Mouse (Mus musculus): ENCODE results near the gene Hebp2. TPM values are rescaled to one million over a fixed set of nuclear protein-coding genes. Genes with fewer than 3 reads are reported as not detected.
A peak's percentile ranks its signal among the peaks of the same experiment; 100 is the strongest.
"Not testable (repeated sequence)": the region's sequence is repeated elsewhere in the genome, so short reads cannot be mapped to it uniquely, and the experiment has no call there.

Hebp2 gene
- polyA plus RNA-seq (2015; fragmentation: Nextera tagmentation; extraction: Ambion mirVana) = 21.4 and 24.9 TPM in 2 replicates

GRCm38 (mm10) chr10:18545813-18546235, at the start of gene Hebp2:
Gene Hebp2, minus strand, starts transcription at chr10:18546076.
- peaks cover 7% of the 10 kb centered on the region for H3K4me1 ChIP-seq
- H3K36me3 ChIP-seq = no peaks in the 10 kb centered on the region
- peak within 1 kb of the TSS; percentile 80 for H3K9ac ChIP-seq
- peak within 1 kb of the TSS; percentile 64 for H3K4me3 ChIP-seq
- peak within 1 kb of the TSS; percentile 68 for H3K27ac ChIP-seq
- H3K27me3 ChIP-seq = no peaks in the 10 kb centered on the region
- peak; percentile 73 for ATAC-seq (ENCODE audit: insufficient number of reproducible peaks, insufficient read depth, low FRiP score, low TSS enrichment, low read depth)
- under 1% methylated on average over 22 of the region's 22 CpGs for WGBS
- H3K4me2 ChIP-seq = peak within 1 kb of the TSS; percentile 85
- H3K9me3 ChIP-seq = no peaks in the 10 kb centered on the region

DNA sequence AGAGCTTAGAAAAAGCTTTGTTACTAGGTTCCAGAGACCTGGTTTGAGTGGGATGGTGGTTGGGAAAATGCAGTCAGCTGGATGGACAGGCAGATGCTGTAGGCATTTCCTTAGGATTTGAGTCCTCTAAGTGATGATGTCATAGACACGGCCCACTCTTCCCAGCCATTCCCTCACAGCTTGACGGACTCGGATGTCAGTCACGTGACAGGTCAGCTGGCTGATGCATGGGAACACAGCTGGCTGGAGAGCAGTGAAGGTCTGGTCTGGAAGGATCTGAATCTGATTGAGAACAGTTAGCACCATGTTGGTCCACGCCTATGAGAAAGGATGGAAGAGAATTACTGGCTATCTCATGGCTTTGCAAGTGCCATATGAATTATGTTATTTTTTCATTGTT, 43.6 kb upstream of the Hebp2 start:
- 85% methylated on average over 5 of the region's 5 CpGs for WGBS
- no peaks in the 10 kb centered on the region for H3K4me1 ChIP-seq
- no peak overlapping the region for H3K4me3 ChIP-seq
- no peaks in the 10 kb centered on the region for H3K27me3 ChIP-seq
- H3K27ac ChIP-seq = no peak overlapping the region
- no peak overlapping the region for H3K4me2 ChIP-seq
- no peak for ATAC-seq (ENCODE audit: insufficient number of reproducible peaks, insufficient read depth, low FRiP score, low TSS enrichment, low read depth)
- no peaks in the 10 kb centered on the region for H3K36me3 ChIP-seq
- no peaks in the 10 kb centered on the region for H3K9me3 ChIP-seq
- no peak overlapping the region for H3K9ac ChIP-seq

GRCm38 (mm10) chr10:18584188-18584587, 38.3 kb upstream of the Hebp2 start:
- H3K27me3 ChIP-seq = no peaks in the 10 kb centered on the region
- WGBS = 14% methylated on average over 7 of the region's 7 CpGs
- no peak overlapping the region for H3K4me3 ChIP-seq
- H3K9me3 ChIP-seq = no peaks in the 10 kb centered on the region
- no peaks in the 10 kb centered on the region for H3K36me3 ChIP-seq
- no peak overlapping the region for H3K9ac ChIP-seq
- no peak overlapping the region for H3K4me2 ChIP-seq
- no peak overlapping the region for H3K27ac ChIP-seq
- no peaks in the 10 kb centered on the region for H3K4me1 ChIP-seq
- ATAC-seq (ENCODE audit: insufficient number of reproducible peaks, insufficient read depth, low FRiP score, low TSS enrichment, low read depth) = no peak

DNA sequence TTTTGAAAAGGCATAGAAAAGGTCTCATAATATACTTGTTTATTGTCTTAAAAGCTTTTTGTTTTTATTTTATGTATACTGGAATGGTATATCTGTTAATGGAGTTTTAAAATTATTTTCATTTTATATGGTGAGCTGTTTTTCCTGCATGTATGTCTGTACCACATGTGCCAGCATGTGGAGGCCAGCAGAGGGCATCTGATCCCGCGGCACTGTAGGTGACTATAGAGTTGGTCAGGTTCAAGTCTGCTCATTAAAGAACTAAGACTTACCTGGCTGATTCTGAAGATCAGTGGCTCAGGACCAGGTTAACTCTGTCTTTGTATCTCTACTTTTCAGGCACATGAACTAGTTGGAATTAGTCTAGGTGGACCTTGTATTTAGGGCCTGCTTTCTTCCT, 26.7 kb upstream of the Hebp2 start:
- ATAC-seq (ENCODE audit: insufficient number of reproducible peaks, insufficient read depth, low FRiP score, low TSS enrichment, low read depth) = no peak
- no peak overlapping the region for H3K4me2 ChIP-seq
- H3K36me3 ChIP-seq = no peaks in the 10 kb centered on the region
- no peak overlapping the region for H3K27ac ChIP-seq
- no peaks in the 10 kb centered on the region for H3K9me3 ChIP-seq
- H3K27me3 ChIP-seq = no peaks in the 10 kb centered on the region
- H3K9ac ChIP-seq = no peak overlapping the region
- 46% methylated on average over 2 of the region's 2 CpGs for whole genome bisulfite sequencing
- H3K4me1 ChIP-seq = no peaks in the 10 kb centered on the region
- no peak overlapping the region for H3K4me3 ChIP-seq

DNA sequence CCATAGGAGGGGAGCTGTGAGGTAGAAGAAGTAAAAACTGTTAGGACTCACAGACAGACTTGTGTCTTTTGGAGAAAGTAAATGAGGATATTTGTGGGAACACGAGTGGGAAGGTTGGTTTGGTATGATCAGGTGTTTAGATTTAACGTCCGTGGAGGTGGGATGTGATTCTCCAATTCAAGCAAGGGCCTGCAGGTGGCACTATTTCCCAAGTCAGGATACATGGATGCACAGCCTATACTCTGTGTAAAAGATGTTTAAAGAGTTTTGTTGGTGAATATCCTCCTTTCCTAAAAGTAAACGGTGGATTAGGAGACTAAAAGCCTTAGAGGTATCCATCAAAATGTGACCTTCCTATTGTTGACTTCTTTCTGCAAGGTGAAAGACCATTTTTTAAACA, 17.1 kb upstream of the Hebp2 start:
- no peaks in the 10 kb centered on the region for H3K9me3 ChIP-seq
- H3K4me3 ChIP-seq = no peak overlapping the region
- ATAC-seq (ENCODE audit: insufficient number of reproducible peaks, insufficient read depth, low FRiP score, low TSS enrichment, low read depth) = no peak
- H3K27ac ChIP-seq = no peak overlapping the region
- WGBS = 5% methylated on average over 4 of the region's 4 CpGs
- no peaks in the 10 kb centered on the region for H3K4me1 ChIP-seq
- H3K9ac ChIP-seq = no peak overlapping the region
- no peaks in the 10 kb centered on the region for H3K36me3 ChIP-seq
- no peak overlapping the region for H3K4me2 ChIP-seq
- H3K27me3 ChIP-seq = peaks cover 5% of the 10 kb centered on the region; the same call in 1 of the 2 replicates

- peaks cover 5% of the 10 kb centered on the region; the same call in 1 of the 2 replicates for H3K27me3 ChIP-seq
- H3K4me1 ChIP-seq = no peaks in the 10 kb centered on the region
- H3K9ac ChIP-seq = no peak overlapping the region
- H3K4me2 ChIP-seq = no peak overlapping the region
- H3K36me3 ChIP-seq = no peaks in the 10 kb centered on the region
- no peak overlapping the region for H3K4me3 ChIP-seq
- H3K9me3 ChIP-seq = no peaks in the 10 kb centered on the region
- no peak for ATAC-seq (ENCODE audit: insufficient number of reproducible peaks, insufficient read depth, low FRiP score, low TSS enrichment, low read depth)
- WGBS = 50% methylated on average over 5 of the region's 5 CpGs
- H3K27ac ChIP-seq = no peak overlapping the region
These were observed 15.6 kb upstream of the Hebp2 start for GRCm38 (mm10) chr10:18561445-18561844.

- H3K27ac ChIP-seq; H3K4me1 ChIP-seq; H3K4me3 ChIP-seq; H3K4me2 ChIP-seq; H3K36me3 ChIP-seq; H3K9me3 ChIP-seq; H3K9ac ChIP-seq; H3K27me3 ChIP-seq; ATAC-seq (ENCODE audit: insufficient number of reproducible peaks, insufficient read depth, low FRiP score, low TSS enrichment, low read depth): not testable (repeated sequence)
- WGBS = 84% methylated on average over 9 of the region's 9 CpGs
These were observed 13.2 kb upstream of the Hebp2 start for GRCm38 (mm10) chr10:18559076-18559475.

DNA sequence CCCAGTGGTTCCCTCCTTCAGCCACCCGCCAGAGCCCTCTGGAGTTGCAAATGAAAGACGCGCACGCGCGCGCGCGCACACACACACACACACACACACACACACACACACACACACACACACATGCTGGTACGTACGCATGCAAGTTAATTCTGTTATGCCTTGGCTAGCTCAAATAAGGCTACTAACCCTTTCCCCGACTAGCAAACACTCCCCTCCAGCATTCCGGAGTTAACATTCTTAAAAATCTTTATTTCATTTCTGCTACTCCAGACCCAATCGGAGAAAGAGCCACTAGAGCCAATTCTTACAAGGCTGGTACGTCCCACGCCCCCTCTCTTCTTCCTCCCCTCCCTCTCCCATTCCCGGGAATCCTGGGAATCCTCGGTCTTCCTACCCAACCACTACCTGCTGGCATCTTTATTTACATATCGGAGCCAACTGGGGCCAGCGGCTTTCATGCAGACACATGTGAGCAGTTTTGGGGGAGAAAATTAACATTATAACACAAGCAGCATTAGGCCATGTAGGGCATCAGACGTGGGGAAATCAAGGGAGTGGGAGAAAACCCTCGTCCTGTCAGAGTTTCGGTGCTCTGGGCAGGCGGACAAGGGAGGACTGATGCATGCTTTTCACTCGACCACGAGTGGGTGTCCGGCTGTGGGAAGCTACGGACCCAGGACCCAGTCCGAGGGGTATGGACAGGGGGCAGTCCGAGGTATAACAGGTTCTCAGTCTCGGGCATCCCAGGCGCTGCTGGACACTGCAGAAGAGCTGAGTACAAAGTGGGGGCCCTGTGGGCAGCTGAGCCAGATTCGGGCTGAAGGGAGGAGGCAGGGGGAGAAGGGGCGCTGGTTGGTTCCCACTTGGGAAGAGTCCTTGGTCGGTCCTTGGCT, 3.7 kb upstream of the Hebp2 start:
- Histone ChIP-seq H3K27ac (no peak overlapping the region), H3K9ac (peak overlapping the region; percentile 62), H3K27me3 (no peaks in the 10 kb centered on the region), H3K4me3 (peak overlapping the region; percentile 43), H3K4me2 (peak overlapping the region; percentile 77), H3K4me1 (peaks cover 7% of the 10 kb centered on the region), H3K36me3 (no peaks in the 10 kb centered on the region), H3K9me3 (no peaks in the 10 kb centered on the region)
- no peak for ATAC-seq (ENCODE audit: insufficient number of reproducible peaks, insufficient read depth, low FRiP score, low TSS enrichment, low read depth)
- WGBS = 9% methylated on average over 35 of the region's 35 CpGs

GRCm38 (mm10) chr10:18547381-18547780, 1.5 kb upstream of the Hebp2 start:
- H3K27ac ChIP-seq = no peak overlapping the region
- H3K4me1 ChIP-seq = peaks cover 7% of the 10 kb centered on the region
- no peak for ATAC-seq (ENCODE audit: insufficient number of reproducible peaks, insufficient read depth, low FRiP score, low TSS enrichment, low read depth)
- no peak overlapping the region for H3K4me2 ChIP-seq
- H3K4me3 ChIP-seq = no peak overlapping the region
- no peaks in the 10 kb centered on the region for H3K9me3 ChIP-seq
- H3K9ac ChIP-seq = no peak overlapping the region
- no peaks in the 10 kb centered on the region for H3K36me3 ChIP-seq
- WGBS = 81% methylated on average over 4 of the region's 4 CpGs
- H3K27me3 ChIP-seq = no peaks in the 10 kb centered on the region

DNA sequence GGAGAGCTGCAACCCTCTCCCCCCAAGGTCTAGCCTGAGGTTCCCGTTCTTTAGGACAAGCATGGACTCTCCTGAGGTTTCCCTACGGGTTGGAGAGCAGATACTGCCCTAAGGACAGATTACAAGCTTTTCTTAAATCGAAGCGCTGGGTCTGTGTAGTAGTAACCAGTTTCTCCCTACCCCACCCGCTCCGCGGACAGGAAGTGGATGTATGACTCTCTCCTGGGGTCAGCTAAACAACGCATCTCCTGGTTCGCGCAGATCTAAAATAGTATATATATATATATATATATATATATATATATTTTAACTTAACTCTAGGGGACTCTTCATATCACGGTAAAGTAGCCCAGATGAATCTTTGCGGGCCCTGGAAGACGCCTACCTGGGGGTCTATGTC, 567 bp downstream of the Hebp2 start:
- Histone ChIP-seq H3K36me3 (no peaks in the 10 kb centered on the region), H3K9ac (peak overlapping the region; percentile 80), H3K27ac (no peak overlapping the region), H3K27me3 (no peaks in the 10 kb centered on the region), H3K4me1 (peaks cover 7% of the 10 kb centered on the region), H3K9me3 (no peaks in the 10 kb centered on the region), H3K4me3 (peak overlapping the region; percentile 64), H3K4me2 (peak overlapping the region; percentile 85)
- WGBS = 6% methylated on average over 13 of the region's 13 CpGs
- ATAC-seq (ENCODE audit: insufficient number of reproducible peaks, insufficient read depth, low FRiP score, low TSS enrichment, low read depth) = no peak

- Histone ChIP-seq H3K27ac (no peak overlapping the region), H3K4me1 (0 out of 2 replicates have a peak, but pooled peaks cover 4% of the 10 kb centered on the region), H3K36me3 (peaks cover 16% of the 10 kb centered on the region), H3K27me3 (no peaks in the 10 kb centered on the region), H3K9me3 (0 out of 2 replicates have a peak, but pooled peaks cover 2% of the 10 kb centered on the region), H3K9ac (no peak overlapping the region), H3K4me2 (no peak overlapping the region), H3K4me3 (no peak overlapping the region)
- 91% methylated on average over 2 of the region's 2 CpGs for WGBS
- no peak for ATAC-seq (ENCODE audit: insufficient number of reproducible peaks, insufficient read depth, low FRiP score, low TSS enrichment, low read depth)
These were observed 9.0 kb downstream of the Hebp2 start for GRCm38 (mm10) chr10:18536889-18537288.

DNA sequence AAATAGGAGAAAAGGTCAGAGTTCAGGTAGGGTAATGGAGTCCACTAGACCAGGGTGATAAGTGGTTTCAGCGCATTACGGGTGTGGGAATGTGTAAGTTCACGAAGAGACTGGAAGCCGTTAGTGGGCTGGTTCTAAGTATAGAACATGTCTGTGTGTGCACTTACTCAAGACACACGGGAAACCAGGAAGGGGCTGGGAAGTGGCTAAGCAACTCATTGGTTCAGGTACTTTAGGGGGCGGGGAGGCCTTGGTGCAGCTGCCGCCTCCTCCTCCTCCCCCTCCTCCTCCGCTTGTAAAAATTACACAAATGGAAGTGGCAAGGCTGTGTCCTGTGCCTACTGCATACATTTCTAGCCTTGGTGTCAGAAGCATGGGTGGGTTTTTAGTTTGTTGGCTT, 13.6 kb downstream of the Hebp2 start:
- Histone ChIP-seq H3K4me3 (no peak overlapping the region), H3K4me1 (peaks cover 16% of the 10 kb centered on the region), H3K9me3 (0 out of 2 replicates have a peak, but pooled peaks cover 2% of the 10 kb centered on the region), H3K4me2 (no peak overlapping the region), H3K36me3 (peaks cover 25% of the 10 kb centered on the region), H3K27me3 (no peaks in the 10 kb centered on the region), H3K27ac (no peak overlapping the region), H3K9ac (no peak overlapping the region)
- no peak for ATAC-seq (ENCODE audit: insufficient number of reproducible peaks, insufficient read depth, low FRiP score, low TSS enrichment, low read depth)
- WGBS = 53% methylated on average over 8 of the region's 8 CpGs
